Mouse (Mus musculus): ENCODE measurements around the gene C130050O18Rik. TPM values are rescaled to one million over a fixed set of nuclear protein-coding genes. Genes with fewer than 3 reads are reported as not detected.

C130050O18Rik gene
- total RNA-seq, 2 experiments from 2014 or later = not detected

DNA sequence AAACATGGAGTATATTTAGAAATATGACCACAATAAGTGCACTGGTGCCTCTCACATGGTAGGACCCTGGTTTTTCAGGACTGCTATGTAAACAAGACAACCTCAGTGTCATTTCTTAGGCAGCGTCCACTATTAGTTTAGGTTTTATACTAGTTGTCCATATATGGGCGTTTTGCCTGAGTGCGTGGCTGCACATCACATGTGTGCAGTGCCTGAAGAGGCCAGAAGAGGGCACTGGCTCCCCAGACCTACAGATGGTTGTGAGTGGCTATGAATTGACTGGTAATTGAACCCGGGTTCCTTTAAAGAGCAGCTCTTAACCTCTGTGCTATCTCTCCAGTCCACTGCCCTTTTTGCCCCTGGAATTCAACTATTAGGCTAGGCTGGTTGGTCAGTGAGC, 11.9 kb downstream of the C130050O18Rik start:
- no peak for ATAC-seq (replicated peaks; ENCODE audit: low FRiP score, low TSS enrichment, poor library complexity, severe bottlenecking)

DNA sequence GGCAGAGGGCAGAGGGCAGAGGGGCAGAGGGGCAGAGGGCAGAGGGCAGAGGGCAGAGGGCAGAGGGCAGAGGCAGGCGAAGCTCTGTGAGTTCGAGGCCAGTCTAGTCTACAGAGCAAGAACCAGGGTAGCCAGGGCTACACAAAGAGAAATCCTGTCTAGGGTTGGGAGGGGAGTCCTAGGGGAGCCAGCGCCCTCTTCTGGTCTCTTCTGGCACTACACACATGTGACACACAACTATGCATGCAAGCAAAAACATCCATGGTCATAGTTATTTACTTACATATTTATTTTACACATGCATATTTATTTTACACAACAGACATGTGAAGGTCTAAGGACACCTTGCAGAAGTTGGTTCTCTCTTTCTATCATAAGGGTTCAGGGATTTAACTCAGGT, 12.4 kb downstream of the C130050O18Rik start:
- no peak for ATAC-seq (replicated peaks; ENCODE audit: low FRiP score, low TSS enrichment, poor library complexity, severe bottlenecking)

DNA sequence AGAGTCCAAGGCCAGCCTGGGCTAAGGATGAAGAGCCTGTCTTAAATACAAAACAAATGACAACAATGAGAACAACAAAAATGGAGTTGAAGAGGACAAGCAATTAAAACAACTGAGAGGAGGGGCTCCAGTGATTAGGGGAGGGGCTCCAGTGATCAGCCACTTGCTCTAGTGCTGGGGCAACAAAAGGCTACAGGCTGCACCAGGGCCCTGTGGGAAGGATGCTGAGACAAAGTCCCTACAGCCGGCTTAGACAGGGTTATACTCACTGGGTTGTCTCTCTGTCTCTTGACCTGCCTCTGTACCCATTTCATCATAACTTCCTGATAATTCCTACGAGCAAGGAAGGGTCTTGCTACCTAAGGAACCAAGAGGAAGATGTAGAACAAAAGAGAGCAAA, 13.0 kb downstream of the C130050O18Rik start:
- ATAC-seq (replicated peaks; ENCODE audit: low FRiP score, low TSS enrichment, poor library complexity, severe bottlenecking) = no peak

DNA sequence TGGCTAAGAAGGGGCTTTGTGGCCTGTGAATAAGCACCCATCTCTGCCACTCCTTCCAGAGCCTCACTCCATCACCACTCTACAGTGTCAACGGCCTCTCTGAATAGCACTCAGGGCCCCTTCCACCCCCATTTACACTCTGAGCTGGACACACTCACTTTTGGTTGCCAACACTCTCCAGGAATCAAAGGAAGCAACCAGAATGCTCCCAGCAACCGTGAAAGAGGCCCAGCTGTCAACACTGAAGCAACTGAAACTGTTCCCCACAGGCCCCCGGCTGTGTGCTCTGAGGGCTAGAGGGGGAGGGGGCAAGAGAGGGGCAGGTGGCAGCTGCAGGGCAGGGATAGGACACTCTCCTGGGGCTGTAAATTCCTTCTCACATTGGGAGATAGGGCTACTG, 13.6 kb downstream of the C130050O18Rik start:
- ATAC-seq (replicated peaks; ENCODE audit: low FRiP score, low TSS enrichment, poor library complexity, severe bottlenecking) = no peak

DNA sequence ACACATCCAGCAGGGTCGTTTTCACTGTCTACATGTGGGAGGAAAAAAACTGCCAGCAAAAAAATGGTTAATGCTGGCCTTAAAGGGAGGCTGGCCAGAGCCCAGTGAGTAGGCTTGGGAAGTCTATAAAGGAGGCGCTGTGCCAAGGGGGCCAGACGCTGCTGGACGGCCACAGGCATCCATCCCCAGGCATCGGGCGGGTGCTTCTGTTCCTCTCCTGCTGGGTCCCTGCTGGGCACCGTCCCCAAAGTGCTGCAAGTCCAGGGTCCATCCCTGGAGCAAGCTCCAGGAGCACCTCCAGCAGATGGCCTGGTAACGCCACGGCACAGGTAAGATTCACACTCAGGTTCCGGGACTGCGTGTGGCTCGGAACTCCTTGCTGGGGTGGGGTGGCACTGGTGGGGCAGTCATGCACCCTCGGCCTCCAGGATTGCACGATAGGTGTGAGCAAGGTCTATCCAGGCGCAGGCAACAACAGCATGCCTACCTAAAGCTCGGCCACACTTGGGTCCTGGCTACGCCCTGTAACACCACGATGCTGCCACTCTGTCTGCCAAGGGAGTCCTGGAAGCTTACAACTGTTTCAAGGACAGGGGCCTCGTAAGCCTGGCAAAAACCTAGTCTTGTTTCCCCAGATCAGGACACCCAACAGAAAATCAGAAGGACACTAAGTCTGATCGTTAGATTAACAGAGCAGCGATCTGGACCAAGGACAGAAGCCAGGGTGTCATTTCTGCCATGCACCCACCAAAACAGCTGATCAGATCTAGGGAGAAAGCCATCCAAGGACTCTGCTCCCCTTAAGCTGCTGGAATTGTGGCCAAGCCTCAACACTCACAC, 18.2 kb downstream of the C130050O18Rik start, which contains the start of gene Gper1:
TSS of gene Gper1 (plus strand) at position 126 of the 840 bp plus-strand sequence.
- no peak for ATAC-seq (replicated peaks; ENCODE audit: low FRiP score, low TSS enrichment, poor library complexity, severe bottlenecking)

DNA sequence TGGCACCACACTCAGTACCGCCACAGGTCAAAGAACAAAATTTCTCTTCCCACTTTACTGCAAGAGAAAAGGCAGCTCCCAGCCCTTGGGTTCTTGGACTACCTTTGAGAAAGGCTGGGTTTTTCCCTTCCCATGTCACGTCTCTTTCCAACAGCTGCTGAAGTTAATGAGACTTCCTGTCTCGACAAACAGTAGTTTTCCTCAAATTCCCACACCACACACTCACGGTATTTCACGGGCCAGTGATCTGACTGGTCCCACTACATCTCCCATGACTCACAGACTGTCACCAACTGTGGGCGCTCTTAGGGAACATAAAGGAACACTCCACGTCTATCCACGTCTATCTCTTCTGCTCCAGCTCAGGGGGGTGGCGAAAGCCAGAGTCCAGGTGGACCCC, 20.1 kb downstream of the C130050O18Rik start:
- no peak for ATAC-seq (replicated peaks; ENCODE audit: low FRiP score, low TSS enrichment, poor library complexity, severe bottlenecking)

DNA sequence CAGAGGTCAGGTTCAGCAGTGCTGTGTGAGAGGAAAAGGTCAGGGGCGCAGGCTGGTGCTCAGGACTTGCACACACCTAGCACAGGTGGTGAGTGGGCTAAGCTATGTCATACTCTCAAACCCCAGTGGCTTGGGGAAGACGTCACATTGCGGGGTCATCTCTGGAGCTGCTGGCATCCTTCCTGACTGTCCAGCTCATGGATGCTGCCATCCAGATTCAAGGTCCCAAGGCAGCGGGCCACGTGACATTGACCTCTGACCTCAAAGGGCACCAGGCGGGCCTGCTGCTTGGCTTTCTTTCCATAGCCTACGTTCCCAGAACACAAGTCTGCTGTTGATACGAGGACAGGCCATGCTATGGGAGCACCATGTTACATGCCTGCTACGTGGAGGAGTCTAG, 21.9 kb downstream of the C130050O18Rik start:
- ATAC-seq (replicated peaks; ENCODE audit: low FRiP score, low TSS enrichment, poor library complexity, severe bottlenecking) = no peak

DNA sequence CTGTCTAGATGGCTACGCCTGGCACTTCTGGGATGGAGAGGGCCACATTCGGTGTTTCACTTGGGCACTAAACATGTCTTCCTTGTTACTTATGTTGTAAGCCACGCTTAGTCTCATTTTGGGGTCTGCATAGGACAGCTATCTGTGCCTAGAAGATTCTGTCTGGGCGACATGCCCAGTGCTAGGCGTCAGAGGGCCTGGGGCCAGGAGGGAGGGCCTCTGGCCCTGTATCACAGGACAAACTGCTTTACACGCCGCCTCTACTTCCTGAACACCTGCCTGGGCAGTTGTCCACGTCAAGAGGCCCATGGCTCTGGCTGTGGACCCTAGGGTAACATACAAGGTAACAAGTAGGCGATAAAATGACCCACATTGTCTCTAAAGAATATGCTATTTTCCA, 22.9 kb downstream of the C130050O18Rik start:
- peak; percentile 51 for ATAC-seq (replicated peaks; ENCODE audit: low FRiP score, low TSS enrichment, poor library complexity, severe bottlenecking)

DNA sequence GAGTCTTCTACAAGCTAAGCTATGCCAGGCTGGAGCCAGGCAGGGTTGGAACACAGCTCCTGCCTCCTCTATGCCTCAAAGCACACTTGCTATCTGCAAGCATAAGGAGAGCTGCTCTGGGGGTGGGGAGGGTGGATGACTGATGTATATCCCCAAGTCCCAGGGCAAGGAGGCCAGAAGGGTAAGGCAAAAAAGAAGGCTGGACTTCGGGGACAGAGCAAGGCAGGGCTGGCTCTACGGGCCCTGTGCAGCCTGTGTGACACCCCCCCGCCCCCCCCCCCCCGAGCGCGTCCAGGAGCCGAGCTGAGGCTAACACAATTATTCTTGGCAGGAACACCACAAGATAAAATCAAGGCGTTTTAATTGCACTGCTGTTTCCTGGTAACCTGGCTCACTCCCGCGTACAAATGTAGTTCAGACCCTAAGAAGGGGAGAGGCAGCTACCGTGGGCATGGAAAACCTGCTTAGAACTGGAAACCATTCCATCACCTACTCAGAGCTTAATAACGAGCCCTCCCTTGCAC, 24.8 kb downstream of the C130050O18Rik start:
- ATAC-seq (replicated peaks; ENCODE audit: low FRiP score, low TSS enrichment, poor library complexity, severe bottlenecking) = peak; percentile 52

DNA sequence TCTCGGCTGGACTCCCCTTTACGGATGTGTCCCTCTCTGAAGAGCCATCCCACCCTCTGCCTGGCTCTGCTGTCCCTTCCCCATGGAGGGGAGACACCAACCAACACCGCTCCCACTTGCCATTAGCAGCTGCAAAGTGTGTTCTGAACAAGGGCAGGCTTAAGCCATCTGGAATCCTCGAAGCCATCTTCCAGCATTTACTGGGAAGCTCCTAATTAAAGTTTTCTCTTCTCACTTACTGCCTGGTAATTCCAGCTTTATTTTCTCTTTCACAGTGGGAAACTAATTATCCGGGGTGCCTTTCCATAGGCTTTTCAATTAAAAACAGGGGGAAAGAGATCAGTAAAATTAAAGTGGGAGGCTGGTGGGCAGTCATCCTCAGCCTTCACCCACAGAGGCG, 27.3 kb downstream of the C130050O18Rik start:
- ATAC-seq (replicated peaks; ENCODE audit: low FRiP score, low TSS enrichment, poor library complexity, severe bottlenecking) = no peak

DNA sequence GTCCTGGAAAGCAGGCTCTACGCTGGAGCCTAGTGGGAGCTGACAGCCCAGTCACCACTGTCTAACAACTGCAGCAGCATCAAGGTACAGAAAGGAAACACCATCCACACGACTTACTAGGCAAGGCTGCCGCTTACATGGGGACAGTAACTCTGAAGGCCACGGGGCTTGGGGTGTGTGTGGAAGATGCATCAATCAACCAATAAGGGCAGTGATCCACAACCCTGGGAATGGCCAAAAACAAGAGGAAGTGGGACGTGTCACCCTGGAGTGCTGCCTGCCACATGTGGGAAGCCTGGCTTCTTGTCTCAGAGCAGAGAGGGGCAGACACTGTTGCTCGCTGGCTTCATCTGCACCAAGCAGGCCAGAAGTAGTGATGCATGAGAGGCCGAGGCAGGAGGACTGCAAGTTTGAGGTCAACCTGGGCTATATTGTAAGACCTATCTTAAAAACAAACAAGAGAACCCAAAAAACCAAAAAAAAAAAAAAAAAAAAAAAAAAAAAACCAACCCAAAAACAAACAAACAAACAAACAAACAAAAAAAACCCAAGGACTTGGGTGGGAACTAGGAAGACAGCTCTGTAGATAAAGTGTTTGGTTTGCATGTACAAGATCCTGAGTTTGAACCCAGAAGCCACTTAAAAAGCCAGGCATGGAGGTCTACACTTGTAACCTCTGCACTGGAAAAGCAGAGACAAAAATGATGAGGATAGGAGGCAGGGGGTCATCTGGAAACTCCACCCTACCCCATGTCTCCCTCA, 27.8 kb downstream of the C130050O18Rik start:
- no peak for ATAC-seq (replicated peaks; ENCODE audit: low FRiP score, low TSS enrichment, poor library complexity, severe bottlenecking)

DNA sequence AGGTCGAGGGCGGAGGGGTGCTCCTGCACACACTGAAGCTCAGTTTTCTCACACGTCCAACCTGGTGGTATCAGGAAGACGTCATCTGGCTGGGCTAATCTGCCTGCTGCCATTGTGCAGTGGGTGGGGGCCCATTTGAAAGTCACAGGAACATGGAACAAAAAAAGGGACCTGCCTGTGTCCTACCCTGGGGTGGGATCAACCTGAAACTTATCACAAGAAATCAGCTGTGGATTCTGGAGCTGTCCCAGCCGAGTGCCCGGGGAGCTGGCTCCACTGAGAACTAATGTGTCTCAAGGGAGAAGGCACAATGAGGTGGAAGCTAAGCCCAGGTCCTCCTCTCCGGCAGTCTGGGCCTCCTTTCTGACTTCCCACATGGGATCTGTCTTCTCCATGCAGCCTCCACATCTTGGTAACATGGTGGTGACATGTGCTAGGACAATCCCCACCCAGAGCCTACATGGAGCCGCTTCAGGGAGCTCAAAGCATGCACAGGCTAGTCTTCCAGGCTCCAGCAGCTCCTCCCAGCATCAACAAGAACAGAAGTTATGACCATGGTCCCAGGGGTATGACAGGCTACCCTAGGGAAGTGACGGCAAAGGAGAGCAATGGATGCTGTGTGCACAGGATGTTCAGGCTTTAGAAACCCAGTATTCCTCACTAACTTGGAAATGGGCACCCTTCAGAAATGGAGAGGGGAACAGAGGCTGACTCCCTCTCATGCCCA, 28.9 kb downstream of the C130050O18Rik start:
- ATAC-seq (replicated peaks; ENCODE audit: low FRiP score, low TSS enrichment, poor library complexity, severe bottlenecking) = no peak

DNA sequence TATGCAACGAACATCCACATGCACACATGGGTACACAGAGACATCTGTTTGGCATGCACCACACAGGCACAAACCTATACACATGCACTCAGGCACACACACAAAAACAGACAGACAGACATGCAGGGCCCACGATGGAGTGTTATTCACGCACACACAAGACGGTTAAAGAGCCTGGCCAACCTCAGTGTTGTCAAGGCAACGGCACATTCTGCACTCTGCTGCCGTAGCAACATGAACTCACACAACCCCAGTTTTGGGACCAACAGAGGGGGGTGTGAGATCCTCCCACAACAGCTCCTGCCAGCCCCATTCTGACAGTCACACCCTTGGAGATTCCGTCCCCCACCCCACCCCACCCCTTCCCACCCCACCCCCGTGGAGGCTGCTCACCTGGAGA, 29.9 kb downstream of the C130050O18Rik start:
- no peak for ATAC-seq (replicated peaks; ENCODE audit: low FRiP score, low TSS enrichment, poor library complexity, severe bottlenecking)

DNA sequence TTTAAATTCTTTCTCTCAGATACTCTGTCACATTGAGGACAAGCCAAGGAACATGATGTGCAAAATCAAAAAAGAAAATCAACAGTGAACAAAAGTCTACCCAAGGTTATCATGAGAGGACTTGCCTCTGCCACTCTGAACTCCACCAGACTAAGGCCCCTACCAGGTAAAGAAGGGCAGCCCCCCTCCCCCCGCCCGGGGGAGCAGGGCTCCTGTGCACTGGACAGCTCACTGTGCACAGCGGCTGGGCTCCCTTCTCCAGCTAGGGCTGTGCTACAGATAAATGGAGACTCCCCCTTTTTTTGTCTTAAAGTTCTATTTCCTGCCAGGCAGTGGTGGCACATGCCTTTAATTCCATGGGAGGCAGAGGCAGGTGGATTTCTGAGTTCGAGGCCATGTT, 32.7 kb downstream of the C130050O18Rik start:
- no peak for ATAC-seq (replicated peaks; ENCODE audit: low FRiP score, low TSS enrichment, poor library complexity, severe bottlenecking)

DNA sequence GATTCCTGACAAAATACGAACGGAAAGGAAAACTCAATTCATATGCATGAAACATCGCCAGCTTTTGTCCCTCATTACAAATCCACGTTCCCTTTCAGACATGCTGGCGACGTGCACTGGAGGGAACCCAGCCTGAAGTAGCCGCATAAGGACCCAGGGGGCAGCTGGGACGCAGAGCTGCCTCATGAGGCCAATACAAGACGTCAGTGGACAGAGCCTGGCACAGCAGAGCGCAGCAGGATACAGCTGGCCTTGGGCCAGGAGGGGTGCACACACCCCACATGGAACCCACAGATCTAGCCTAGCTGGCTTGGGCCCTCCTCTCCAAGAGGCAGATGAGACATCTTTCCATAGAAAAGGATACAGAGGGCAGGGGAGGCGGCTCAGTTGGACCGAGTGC, 33.4 kb downstream of the C130050O18Rik start:
- ATAC-seq (replicated peaks; ENCODE audit: low FRiP score, low TSS enrichment, poor library complexity, severe bottlenecking) = no peak

DNA sequence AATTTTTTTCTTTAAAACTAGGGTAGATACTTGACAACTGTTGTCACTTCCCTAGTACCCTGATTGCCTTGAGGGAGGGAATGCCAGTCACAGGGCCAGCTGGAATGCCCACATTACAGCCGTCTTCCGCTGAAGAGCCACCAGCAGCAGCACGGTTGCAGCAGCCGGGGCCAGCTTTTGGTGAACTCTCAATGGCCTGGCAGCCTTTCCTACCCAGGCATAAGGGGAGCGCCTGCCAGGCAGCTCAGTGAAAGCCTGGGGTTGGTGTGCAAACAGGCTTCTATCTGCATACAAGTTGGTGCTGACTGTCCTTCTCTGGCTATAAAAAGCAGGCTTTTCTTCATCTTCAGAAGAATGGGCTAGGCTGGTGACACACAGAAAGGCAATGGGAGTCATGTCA, 35.4 kb downstream of the C130050O18Rik start:
- ATAC-seq (replicated peaks; ENCODE audit: low FRiP score, low TSS enrichment, poor library complexity, severe bottlenecking) = no peak

DNA sequence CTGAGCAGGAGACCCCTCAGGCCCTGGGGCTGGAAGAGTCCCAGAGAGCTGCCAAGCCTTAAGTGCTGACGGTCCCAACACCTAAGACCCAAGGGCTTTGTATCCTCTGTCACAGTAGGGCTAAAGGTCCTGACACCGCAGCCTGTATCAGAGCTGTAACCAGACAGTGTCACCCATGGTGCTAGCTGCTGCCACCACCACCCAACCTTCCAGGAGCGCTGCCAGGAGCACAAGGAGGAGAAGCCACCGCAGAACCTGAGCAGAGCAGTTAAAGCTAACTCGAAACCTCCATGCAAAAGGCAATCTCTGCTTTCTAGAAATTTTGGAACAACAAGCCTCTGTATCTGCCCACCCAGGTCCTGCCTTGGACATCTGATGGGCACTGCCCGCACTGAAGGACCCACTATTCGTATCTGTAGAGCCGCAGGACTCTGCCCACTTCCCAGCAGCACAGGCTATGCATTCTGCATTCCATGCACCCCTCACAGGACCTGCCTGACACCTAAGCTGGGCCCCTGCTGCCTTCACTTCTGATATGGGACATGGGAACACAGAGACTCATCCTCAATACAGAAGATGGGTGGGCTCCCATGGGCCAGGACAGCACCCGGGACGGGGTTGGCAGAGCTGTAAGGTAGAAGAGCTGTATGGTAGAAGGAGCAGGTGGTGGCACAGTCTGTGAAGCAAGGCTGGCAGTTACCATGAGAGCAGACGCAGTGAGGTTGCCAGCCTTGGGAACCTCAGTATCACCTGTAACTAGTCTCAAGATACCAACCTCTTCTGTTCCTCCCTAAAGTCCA, 36.0 kb downstream of the C130050O18Rik start:
- no peak for ATAC-seq (replicated peaks; ENCODE audit: low FRiP score, low TSS enrichment, poor library complexity, severe bottlenecking)

DNA sequence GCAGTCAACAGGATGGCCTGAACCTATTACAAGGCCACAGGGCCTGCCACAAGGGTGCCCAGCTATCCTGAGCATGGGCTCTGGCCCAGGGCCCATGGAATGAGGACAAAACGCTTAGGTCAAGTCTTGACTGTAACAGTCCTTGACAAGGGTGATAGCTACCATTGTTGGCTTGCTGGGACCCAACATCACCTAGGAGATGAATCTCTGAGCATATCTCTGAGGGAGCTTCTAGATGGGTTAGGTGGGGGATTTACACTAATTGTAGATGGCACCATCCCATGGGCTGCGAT, 36.6 kb downstream of the C130050O18Rik start:
- ATAC-seq (replicated peaks; ENCODE audit: low FRiP score, low TSS enrichment, poor library complexity, severe bottlenecking) = no peak

DNA sequence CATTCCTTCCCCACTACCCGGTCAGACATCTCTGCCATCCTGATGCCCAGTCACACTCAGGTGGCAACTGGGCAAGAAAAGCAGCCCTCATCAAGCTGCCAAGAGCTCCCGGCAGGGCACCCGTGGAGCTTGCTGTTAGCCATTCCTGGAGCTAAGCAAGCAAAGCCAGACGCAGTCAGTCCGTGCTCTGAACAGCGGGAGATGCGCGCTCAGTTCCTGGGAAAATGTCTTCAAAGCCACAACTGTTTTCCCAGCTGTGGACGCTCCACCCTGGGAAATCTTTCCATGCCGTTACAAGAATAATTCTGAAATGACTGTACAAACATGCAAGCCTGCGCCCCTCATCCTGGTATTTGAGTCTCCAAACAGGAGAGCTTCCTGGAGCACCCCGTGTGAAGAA, 37.3 kb downstream of the C130050O18Rik start:
- no peak for ATAC-seq (replicated peaks; ENCODE audit: low FRiP score, low TSS enrichment, poor library complexity, severe bottlenecking)
